Mouse (Mus musculus) testis, adult 2 months (tissue): ENCODE data around the gene Supt4a. TPM values are rescaled to one million over a fixed set of nuclear protein-coding genes. Genes with fewer than 3 reads are reported as not detected.

Source experiments
- H3K27ac ChIP-seq: fragments of 200-500 bp; 2 replicates; pipeline ENCODE4 v1.5.1; 2012; ENCODE audit warnings: low read depth, low read length; ENCODE audit not compliant: control insufficient read depth, insufficient read depth
- H3K27me3 ChIP-seq: fragments of 200-500 bp; 2 replicates; pipeline ENCODE4 v1.6.1; 2012; ENCODE audit warnings: mild to moderate bottlenecking, low read length, moderate library complexity; ENCODE audit not compliant: control insufficient read depth, insufficient read depth
- H3K36me3 ChIP-seq: fragments of 200-500 bp; 2 replicates; pipeline ENCODE4 v1.6.1; 2012; ENCODE audit warnings: mild to moderate bottlenecking, low read length; ENCODE audit not compliant: control insufficient read depth, insufficient read depth
- H3K4me1 ChIP-seq: fragments of 200-500 bp; 2 replicates; pipeline ENCODE4 v1.6.1; 2012; ENCODE audit warnings: low read length; ENCODE audit not compliant: control insufficient read depth, insufficient read depth
- H3K4me3 ChIP-seq: fragments of 200-500 bp; 2 replicates; pipeline ENCODE4 v1.5.1; 2012; ENCODE audit warnings: low read depth, mild to moderate bottlenecking, low read length, moderate library complexity, mixed read lengths; ENCODE audit not compliant: control insufficient read depth
- CTCF ChIP-seq: fragments of 200-500 bp; IDR thresholded peaks from 2 replicates; pipeline ENCODE4 v1.5.1; 2012; ENCODE audit warnings: low read depth, mild to moderate bottlenecking, inconsistent platforms, low read length, moderate library complexity; ENCODE audit not compliant: control insufficient read depth, insufficient read depth, insufficient replicate concordance
- POLR2A ChIP-seq: fragments of 200-500 bp; IDR thresholded peaks from 2 replicates; pipeline ENCODE4 v1.6.1; 2012; ENCODE audit warnings: low read depth, mild to moderate bottlenecking, inconsistent platforms, low read length, moderate library complexity; ENCODE audit not compliant: control insufficient read depth
- polyA plus RNA-seq: library from polyadenylated mRNA; depleted of rRNA; stranded (reverse); fragments of >200 nt; gene quantifications from 2 replicates; pipeline ENCODE4 v1.2.3, GENCODE M21; 2012

Supt4a gene
- polyA plus RNA-seq, 1 experiment = 54.9 TPM

DNA sequence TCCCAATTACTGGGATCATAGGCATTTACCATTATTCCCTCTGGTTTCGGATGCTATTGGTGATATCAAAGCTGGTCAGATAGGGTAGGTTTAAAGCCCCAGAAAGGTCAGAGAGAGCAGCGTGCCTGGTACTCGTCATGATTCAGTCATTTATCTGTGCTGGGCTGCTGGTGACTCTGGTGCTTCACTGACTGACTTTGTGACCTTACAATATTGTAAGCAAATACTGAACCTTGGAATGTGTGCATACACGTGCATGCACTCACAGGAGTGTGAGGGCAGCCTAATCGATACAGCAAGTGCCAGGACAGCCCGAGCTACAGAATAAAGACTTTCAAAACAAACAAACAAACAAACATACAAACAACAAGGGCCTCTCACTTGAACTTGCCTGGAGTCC, 1.7 kb upstream of the Supt4a start:
- Histone ChIP-seq H3K4me3 (no peak overlapping the region), H3K36me3 (no peaks in the 10 kb centered on the region), H3K27me3 (no peaks in the 10 kb centered on the region), H3K27ac (no peak overlapping the region), H3K4me1 (peaks cover 7% of the 10 kb centered on the region; the same call in 1 of the 2 replicates)
- TF ChIP-seq POLR2A = no peak
- no peak for TF ChIP-seq CTCF

DNA sequence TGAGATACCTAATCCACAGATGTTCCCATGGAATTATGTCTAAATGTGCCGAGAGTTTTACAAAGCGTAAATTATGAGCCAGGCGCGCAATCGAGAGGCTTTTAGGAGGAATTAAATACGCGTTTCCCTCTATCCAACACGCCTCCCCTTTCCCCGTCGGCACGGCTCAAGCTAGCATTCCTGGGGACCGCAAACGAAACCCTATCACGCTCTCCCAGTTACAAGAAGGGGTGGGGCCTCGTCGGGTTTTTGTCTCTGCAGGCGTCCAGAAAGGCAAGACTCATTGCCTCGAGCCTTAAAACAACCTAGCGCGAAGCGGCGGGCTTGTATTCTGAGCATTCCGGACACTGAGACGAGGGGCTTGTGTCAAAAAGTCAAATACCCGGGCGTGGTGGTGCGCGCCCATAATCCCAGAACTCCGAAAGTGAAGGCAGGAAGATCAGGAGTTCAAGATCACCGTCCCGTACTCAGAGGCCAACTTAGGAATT, 661 bp upstream of the Supt4a start:
- no peaks in the 10 kb centered on the region for H3K36me3 ChIP-seq
- peak overlapping the region; percentile 69 for H3K27ac ChIP-seq
- H3K27me3 ChIP-seq = no peaks in the 10 kb centered on the region
- H3K4me3 ChIP-seq = peak overlapping the region; percentile 96
- H3K4me1 ChIP-seq = peaks cover 2% of the 10 kb centered on the region; the same call in 1 of the 2 replicates
- TF ChIP-seq POLR2A (no peak), CTCF (no peak)

DNA sequence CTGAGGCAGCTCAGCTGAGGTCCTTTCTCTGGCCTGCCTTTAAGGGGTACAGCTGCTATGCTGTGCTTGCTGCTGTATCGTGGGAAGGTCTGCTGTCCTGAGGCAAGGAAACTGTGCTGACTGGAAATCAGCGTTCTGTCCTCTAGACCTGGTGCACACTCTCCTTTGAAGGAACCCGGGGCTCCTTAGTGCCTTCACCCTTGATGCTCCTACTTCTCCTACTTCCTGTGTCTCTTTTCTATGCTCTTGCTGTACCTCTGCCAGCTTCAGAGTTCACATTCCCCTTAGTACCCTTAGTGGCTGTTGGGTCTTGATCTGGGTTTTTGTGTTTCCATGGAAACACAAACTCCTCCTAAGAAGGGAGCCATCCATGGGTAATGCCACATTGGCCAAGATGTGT, 6.3 kb downstream of the Supt4a start:
- no peak overlapping the region for H3K4me3 ChIP-seq
- H3K27me3 ChIP-seq = no peaks in the 10 kb centered on the region
- TF ChIP-seq POLR2A (no peak), CTCF (no peak)
- H3K27ac ChIP-seq = no peak overlapping the region
- H3K4me1 ChIP-seq = peaks cover 6% of the 10 kb centered on the region; the same call in 1 of the 2 replicates
- no peaks in the 10 kb centered on the region for H3K36me3 ChIP-seq

GRCm38 (mm10) chr11:87744964-87745363, 7.6 kb downstream of the Supt4a start:
- H3K27ac ChIP-seq = no peak overlapping the region
- no peak overlapping the region for H3K4me3 ChIP-seq
- H3K36me3 ChIP-seq = no peaks in the 10 kb centered on the region
- H3K4me1 ChIP-seq = peaks cover 12% of the 10 kb centered on the region
- H3K27me3 ChIP-seq = no peaks in the 10 kb centered on the region
- TF ChIP-seq POLR2A = no peak
- TF ChIP-seq CTCF = no peak

- no peak for TF ChIP-seq CTCF
- no peak for TF ChIP-seq POLR2A
- no peak overlapping the region for H3K4me3 ChIP-seq
Observed at GRCm38 (mm10) chr11:87745632-87746555, 8.5 kb downstream of the Supt4a start.

DNA sequence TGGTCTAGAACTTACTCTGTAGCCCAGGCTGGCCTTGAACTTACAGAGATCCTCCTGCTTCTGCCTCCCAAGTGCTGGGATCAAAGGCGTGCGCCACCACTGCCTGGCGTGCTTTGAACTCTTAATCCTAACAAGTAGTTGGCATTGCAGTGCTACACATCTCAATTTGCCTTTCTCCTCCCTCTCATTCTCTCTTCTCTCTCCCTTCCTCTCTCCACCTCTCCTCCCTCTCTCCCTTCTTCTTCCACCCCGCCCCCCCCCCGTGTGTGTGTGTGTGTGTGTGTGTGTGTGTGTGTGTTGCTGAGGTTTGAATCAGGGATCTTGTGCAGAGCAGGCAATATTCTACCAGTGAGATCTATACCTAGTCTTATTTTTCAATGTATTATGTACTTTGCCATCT, 10.0 kb downstream of the Supt4a start:
- no peak overlapping the region for H3K4me3 ChIP-seq
- no peak overlapping the region for H3K27ac ChIP-seq
- peaks cover 14% of the 10 kb centered on the region for H3K4me1 ChIP-seq
- H3K27me3 ChIP-seq = no peaks in the 10 kb centered on the region
- no peak for TF ChIP-seq CTCF
- H3K36me3 ChIP-seq = no peaks in the 10 kb centered on the region

More at GRCm38 (mm10) chr11:87745632-87746555, 8.5 kb downstream of the Supt4a start:
- Histone ChIP-seq H3K27me3 (no peaks in the 10 kb centered on the region), H3K36me3 (no peaks in the 10 kb centered on the region), H3K27ac (no peak overlapping the region), H3K4me1 (peaks cover 14% of the 10 kb centered on the region)

DNA sequence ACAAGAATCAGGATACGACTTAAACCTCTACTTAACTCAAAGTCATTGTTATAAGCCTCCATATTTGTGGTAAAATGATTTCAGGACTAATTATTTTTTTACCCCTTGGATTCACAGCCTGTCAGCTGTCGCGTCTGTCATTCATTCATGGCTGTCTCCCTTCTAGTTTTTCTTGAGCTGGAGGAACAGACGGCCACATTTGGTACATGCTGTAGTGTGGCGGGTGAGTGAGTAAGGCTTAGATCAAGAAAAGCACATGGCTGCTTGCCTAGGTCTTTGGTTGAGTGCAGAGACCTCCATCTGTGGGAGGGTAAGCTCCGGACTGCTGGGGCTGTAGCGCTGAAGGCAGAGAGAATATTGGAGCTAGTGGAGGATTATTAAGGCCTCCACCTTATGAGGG, 10.4 kb downstream of the Supt4a start:
- TF ChIP-seq CTCF (no peak), POLR2A (no peak)
- no peak overlapping the region for H3K27ac ChIP-seq
- H3K36me3 ChIP-seq = no peaks in the 10 kb centered on the region
- H3K27me3 ChIP-seq = no peaks in the 10 kb centered on the region
- peaks cover 14% of the 10 kb centered on the region for H3K4me1 ChIP-seq
- no peak overlapping the region for H3K4me3 ChIP-seq
